Mouse (Mus musculus) lung, adult 2 months (tissue): ENCODE measurements around the gene Nudt16l1. TPM values are rescaled to one million over a fixed set of nuclear protein-coding genes. Genes with fewer than 3 reads are reported as not detected.

Source experiments
- DNase-seq: peaks from one replicate; pipeline ENCODE4 v3.0.0; 2022
- H3K4me1 ChIP-seq: fragments of 200-500 bp; 2 replicates; pipeline ENCODE4 v1.6.1; 2011; ENCODE audit warnings: low read length; ENCODE audit not compliant: control insufficient read depth, insufficient read depth
- H3K4me3 ChIP-seq: fragments of 200-500 bp; replicated peaks from 2 replicates; pipeline ENCODE3; 2011; ENCODE audit warnings: low read depth, mild to moderate bottlenecking, control low read depth, low read length; ENCODE audit errors: extremely low read depth
- CTCF ChIP-seq: fragments of 200-500 bp; IDR thresholded peaks from 2 replicates; pipeline ENCODE4 v1.5.1; 2011; ENCODE audit warnings: mild to moderate bottlenecking, low read length, control low read depth; ENCODE audit not compliant: insufficient read depth
- POLR2A ChIP-seq: fragments of 200-500 bp; IDR thresholded peaks from 2 replicates; pipeline ENCODE4 v1.6.1; 2011; ENCODE audit warnings: low read depth, mild to moderate bottlenecking, control low read depth, low read length, borderline replicate concordance; ENCODE audit errors: extremely low read depth
- WGBS: fragments of 180-500 bp; shearing (Covaris S2); methylation state at CpG from one replicate; pipeline ENCODE4 v1.1.7; 2018; 5-methylcytosine and 5-hydroxymethylcytosine counted together
- polyA plus RNA-seq: library from polyadenylated mRNA; depleted of rRNA; stranded (reverse); fragments of >200 nt; gene quantifications from 2 replicates; pipeline ENCODE4 v1.2.3, GENCODE M21; 2012; rRNA removed

Nudt16l1 gene
- 75.8 and 79.6 TPM in 2 replicates for polyA plus RNA-seq

DNA sequence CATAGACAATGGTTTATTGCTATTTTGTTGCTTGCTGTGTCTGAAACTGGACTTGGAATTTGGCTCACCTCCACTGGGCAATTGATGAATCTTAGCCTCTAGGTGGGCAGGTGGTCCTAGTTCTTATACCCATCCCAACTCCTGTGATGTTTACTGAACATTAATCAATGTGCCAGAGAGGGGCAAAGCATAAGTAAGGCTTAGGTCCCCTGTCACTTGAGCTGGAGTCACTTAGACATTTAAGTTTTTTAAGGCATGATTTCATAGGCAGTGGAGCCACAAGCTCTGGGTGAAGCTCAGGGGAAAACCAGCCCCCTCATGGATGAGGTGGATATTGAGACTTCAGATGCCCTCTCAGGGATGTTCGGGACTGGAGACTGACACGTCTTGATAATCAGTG is at the start of gene Nudt16l1:
TSS of gene Nudt16l1 (plus strand) at position 301 of the 400 bp plus-strand sequence.
- no peak for DNase-seq
- H3K4me3 ChIP-seq = peak within 1 kb of the TSS; percentile 92
- no peak for TF ChIP-seq POLR2A
- TF ChIP-seq CTCF = no peak
- 2% methylated on average over 2 of the region's 2 CpGs for WGBS
- H3K4me1 ChIP-seq = peaks cover 4% of the 10 kb centered on the region; the same call in 1 of the 2 replicates

- DNase-seq = no peak
- WGBS = 26% methylated on average over 4 of the region's 4 CpGs
- H3K4me3 ChIP-seq = no peak overlapping the region
- H3K4me1 ChIP-seq = peaks cover 19% of the 10 kb centered on the region
- TF ChIP-seq POLR2A (no peak), CTCF (no peak)
These were observed 48.3 kb upstream of the Nudt16l1 start for GRCm38 (mm10) chr16:4890201-4890709.

- Histone ChIP-seq H3K4me1 (peaks cover 25% of the 10 kb centered on the region), H3K4me3 (no peak overlapping the region)
- DNase-seq = no peak
- TF ChIP-seq POLR2A = no peak
- TF ChIP-seq CTCF = no peak
- WGBS = 62% methylated on average over 6 of the region's 6 CpGs
These were observed 46.4 kb upstream of the Nudt16l1 start for GRCm38 (mm10) chr16:4892171-4892570.

DNA sequence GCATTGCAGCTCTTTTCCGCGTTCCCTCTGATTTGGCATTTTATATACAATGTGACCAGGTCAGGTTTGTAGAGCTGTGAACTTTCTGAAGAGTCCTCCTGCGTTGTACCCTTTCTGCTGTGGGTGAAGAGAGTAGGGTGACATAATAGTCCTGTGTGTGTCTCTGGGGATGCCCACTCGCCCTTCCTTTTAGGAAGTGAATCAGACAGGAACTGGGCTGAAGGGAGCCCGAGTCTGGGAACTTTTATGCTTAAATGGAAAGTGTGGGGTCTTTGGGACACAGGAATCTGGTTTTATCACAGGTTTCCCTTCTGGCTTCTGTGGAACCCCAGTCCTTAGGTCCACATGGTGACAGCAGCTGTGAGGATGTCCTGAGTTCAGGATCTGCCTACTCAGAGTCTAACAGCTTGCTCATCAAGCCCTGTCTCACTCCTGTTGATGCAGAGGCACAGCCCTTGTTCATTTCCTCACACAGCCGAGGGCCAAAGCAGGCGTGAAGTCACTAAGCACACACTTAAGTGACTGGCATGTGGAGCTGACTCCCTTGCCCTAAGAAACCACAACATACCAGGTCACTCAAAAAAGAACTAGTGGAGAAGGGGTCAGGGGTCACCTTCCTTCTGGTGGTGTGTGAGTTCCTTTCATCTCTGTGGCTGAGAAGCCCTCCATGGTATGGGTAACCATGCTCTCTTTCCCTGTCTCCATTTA is 44.2 kb upstream of the Nudt16l1 start:
- peak; percentile 40 for DNase-seq
- TF ChIP-seq POLR2A (no peak), CTCF (no peak)
- H3K4me3 ChIP-seq = no peak overlapping the region
- 51% methylated on average over 7 of the region's 7 CpGs for WGBS
- peaks cover 29% of the 10 kb centered on the region for H3K4me1 ChIP-seq

DNA sequence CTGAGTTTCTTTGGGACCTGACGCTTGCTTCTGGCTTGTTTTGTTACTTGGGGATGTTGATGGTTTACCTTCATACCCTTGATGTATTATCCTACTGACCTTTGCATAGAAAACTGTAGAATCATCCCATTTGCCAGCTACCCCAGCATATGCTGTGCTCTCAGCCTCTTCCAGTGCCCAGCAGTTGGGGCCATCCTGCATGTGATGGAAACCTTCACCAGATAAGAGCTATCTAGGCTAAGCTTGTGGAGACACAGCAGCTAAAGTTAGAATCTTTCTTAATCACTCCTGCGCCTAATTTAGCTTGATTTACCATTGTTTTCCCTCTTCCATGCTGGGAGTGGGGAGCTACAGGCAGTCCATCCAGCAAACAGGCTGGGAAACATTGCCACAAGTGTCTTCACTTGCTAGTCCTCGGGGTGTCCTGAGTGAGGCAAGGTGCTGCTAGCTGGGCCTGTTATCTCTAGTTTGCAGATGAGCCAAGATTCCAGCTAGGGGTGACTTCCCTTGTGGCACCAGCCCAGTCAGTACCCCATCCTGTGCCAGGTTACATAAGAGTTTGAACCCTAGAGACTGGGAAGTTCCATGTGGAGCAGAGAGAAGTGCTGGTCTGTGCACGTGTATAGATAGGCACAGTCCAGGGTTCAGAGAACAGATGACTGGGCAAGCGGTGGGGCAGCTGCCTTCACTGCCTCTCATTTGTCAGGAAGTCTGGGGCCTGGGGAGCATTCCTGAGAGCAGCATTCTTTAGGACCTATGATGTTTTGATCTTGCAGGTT is 42.1 kb upstream of the Nudt16l1 start:
- 43% methylated on average over 5 of the region's 5 CpGs for WGBS
- no peak overlapping the region for H3K4me3 ChIP-seq
- DNase-seq = no peak
- peaks cover 29% of the 10 kb centered on the region for H3K4me1 ChIP-seq
- TF ChIP-seq POLR2A = no peak
- TF ChIP-seq CTCF = no peak

GRCm38 (mm10) chr16:4897146-4897730 is 41.3 kb upstream of the Nudt16l1 start:
- TF ChIP-seq CTCF (peak; percentile 19; the same call in 1 of the 2 replicates), POLR2A (no peak)
- DNase-seq = no peak

DNA sequence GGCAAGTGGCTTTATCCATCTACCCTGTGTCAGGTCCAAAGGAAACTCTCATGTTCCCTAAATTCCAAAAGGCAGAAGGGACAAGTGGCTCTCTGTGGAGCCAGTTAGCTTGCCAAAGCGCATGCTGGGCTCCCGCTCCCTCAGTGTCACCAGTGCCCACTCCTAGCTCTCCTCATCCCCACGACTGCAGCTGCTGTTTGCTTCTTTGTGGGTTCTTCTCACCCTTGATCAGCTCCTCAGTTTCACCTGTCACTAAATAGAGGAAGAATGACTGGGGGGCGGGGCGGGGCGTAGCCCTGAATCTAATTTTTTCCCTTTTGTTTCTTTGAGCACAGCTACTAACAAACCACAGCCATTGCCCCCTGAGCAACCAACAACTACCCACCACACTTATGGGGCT is 39.7 kb upstream of the Nudt16l1 start:
- H3K4me1 ChIP-seq = peaks cover 29% of the 10 kb centered on the region
- 83% methylated on average over 6 of the region's 6 CpGs for WGBS

More at GRCm38 (mm10) chr16:4897146-4897730, 41.3 kb upstream of the Nudt16l1 start:
- Histone ChIP-seq H3K4me3 (no peak overlapping the region), H3K4me1 (peaks cover 29% of the 10 kb centered on the region)
- 69% methylated on average over 7 of the region's 7 CpGs for WGBS

GRCm38 (mm10) chr16:4899711-4900110 is 38.9 kb upstream of the Nudt16l1 start:
- no peak for DNase-seq
- 62% methylated on average over 2 of the region's 2 CpGs for WGBS

More for the DNA sequence above, 39.7 kb upstream of the Nudt16l1 start:
- no peak for DNase-seq
- H3K4me3 ChIP-seq = no peak overlapping the region
- TF ChIP-seq POLR2A = no peak
- no peak for TF ChIP-seq CTCF

DNA sequence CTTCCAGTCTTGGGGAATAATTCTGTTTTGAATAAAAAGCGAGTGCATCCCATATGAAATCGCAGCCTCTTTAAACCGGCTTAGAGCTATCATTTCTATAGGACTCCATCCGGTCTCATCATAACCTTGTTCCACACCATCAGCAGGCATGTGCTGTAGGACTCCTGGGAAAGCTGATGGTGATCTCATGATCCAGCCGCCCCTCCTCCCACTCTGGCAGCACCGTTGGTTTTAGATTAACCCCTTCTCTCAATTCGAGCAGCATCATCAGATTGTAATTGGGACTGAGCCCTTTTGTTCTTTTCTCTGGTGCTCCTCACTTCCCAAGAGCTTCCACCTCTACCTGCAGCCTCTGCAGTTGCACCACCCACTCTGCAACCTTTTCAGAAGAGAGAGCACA is 37.4 kb upstream of the Nudt16l1 start:
- DNase-seq = no peak
- WGBS = 69% methylated on average over 7 of the region's 7 CpGs
- H3K4me1 ChIP-seq = peaks cover 30% of the 10 kb centered on the region
- no peak overlapping the region for H3K4me3 ChIP-seq
- TF ChIP-seq CTCF = no peak
- no peak for TF ChIP-seq POLR2A

More at GRCm38 (mm10) chr16:4899711-4900110, 38.9 kb upstream of the Nudt16l1 start:
- TF ChIP-seq CTCF (no peak), POLR2A (no peak)
- peaks cover 21% of the 10 kb centered on the region for H3K4me1 ChIP-seq
- no peak overlapping the region for H3K4me3 ChIP-seq
